Mouse (Mus musculus) 3134 (cell line): Measurements from ENCODE around the gene Wdr45.
"Not testable (repeated sequence)": the region's sequence is repeated elsewhere in the genome, so short reads cannot be mapped to it uniquely, and the experiment has no call there.

Experiments
- DNase-seq: peaks from one replicate; pipeline ENCODE4 v3.0.0-alpha.2; 2011; ENCODE audit warnings: low spot score; ENCODE audit not compliant: insufficient read length; ENCODE audit errors: extremely low read depth

Gene Wdr45

DNA sequence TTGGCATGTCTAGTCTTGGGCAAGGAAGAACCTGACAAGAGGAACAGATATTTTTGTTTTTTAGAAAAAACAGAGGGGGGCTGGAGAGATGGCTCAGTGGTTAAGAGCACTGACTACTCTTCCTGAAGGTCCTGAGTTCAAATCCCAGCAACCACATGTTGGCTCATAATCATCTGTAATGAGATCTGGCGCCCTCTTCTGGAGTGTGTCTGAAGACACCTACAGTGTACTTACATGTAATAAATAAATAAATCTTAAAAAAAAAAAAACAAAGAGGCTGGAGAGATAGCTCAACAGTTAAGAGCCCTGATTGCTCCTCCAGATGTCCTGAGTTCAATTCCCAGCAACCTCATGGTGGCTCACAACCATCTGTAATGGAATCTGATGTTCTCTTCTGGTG, 1.9 kb downstream of the Wdr45 start:
- not testable (repeated sequence) for DNase-seq

DNA sequence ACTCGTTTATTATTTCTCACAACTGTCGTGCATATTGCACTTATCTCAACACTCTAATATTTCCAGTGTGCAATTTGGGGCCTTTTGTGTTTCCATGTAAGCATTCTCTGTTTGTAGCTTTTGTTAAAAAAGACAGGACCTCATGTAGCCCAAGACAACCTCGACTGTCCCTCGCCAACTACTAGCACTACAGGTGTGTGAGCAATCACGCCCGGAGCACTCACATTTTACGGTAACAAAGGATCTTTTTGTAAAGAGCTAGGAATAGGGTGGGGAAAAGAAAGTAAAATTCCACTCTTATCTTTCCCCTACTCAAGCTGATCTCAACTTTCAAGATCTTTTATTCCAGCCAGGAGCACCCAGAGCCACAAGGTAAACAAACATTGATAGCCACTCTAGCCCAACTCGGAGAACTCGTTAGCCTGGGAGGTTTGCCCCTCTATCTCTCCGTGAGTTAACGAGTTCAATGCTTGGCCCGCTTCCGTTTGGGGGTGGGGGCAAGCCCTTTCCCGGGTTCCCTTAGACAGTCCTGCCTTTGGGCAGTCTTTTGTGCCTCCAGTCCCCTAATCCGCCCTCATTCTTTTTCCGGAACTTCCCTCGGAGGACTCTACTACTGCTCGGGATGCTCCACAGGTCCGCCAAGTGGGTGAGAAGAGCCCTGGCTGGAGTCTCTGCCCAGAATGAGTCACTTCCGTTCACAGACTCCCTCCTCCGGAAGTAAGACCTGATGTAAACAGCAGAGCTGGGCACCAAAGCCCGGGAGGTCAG, 7.6 kb downstream of the Wdr45 start, which contains the start of gene Gm45208:
Gene Gm45208, plus strand, starts transcription at position 732 of the 768 bp plus-strand sequence.
- DNase-seq: peak; percentile 82

DNA sequence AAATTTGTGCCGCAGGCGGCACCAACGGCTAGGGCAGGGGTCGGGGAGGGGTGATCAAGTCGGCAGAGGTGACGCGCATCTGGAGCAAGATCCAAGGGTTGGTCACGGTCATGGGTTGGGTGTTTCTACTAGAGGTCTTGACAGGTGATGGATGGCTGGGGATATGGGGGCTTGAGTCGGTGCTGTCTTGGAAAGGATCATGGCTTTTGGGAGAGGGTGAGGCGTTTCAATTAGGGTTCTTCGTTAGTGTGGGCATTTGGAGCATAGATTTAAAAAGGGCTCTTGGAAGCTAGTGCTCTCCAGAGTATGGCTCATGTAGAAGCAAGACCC, 8.1 kb downstream of the Wdr45 start:
- DNase-seq: no peak

- DNase-seq: no peak
Observed at GRCm38 (mm10) chrX:7722691-7723090, 8.6 kb downstream of the Wdr45 start.

- DNase-seq: no peak
Observed at GRCm38 (mm10) chrX:7724135-7724534, 10.0 kb downstream of the Wdr45 start.

DNA sequence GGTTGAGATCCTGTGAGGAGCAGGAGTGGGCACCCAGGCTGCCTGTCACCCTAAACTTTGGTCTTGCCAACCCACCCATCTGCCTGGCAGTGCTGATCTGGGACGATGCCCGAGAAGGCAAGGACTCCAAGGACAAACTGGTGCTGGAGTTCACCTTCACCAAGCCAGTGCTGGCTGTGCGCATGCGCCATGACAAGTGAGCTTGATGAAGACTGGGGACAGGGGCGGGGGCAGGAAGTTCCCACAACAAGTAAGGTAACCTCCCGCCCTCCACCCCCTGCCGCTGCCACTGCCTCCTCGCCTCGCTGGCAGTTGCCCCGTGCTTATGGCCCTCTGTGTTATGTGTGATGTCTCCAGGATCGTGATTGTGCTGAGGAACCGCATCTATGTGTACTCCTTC, 11.7 kb downstream of the Wdr45 start:
- no peak for DNase-seq

DNA sequence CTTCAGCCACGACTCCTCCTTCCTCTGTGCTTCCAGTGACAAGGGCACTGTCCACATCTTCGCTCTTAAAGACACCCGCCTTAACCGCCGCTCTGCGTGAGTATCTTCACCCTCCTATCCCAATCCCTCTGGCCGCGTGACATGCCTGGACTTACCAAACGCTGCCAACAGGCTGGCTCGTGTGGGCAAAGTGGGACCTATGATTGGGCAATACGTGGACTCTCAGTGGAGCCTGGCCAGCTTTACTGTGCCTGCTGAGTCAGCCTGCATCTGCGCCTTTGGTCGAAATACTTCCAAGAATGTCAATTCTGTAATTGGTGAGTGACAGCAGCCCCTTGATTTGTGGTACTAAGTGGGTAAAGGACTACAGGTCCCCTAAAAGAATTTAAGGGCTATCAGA, 13.0 kb downstream of the Wdr45 start:
- DNase-seq: peak; percentile 55

DNA sequence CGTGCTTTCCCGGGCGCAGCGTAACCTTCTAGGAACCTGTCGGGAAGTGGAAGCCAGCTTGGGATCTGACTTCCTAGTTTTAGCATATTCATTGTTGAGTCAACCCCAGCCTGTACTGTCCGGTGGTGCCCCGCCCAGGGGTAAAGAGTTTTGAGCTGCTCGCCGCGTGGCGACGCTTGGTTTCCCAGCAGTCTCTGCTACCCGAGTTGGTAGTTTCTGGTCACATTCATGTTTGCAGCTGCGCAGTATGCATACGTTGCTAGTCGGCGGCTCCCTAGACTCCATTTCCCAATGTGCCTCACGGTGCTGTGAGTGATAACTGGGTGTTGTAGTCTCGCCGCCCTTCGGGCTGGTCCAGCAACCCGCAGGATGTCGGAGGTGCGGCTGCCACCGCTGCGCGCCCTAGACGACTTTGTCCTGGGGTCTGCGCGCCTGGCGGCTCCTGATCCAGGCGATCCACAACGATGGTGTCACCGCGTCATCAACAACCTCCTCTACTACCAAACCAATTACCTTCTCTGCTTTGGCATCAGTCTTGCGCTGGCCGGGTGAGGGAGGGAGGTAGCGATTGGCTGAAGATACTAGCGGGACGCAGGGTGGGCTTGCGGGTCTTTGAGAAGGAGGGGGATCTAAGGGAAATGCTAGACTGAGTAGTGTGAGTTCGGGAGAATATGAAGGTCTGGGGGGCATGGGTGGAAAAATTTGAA, 14.2 kb downstream of the Wdr45 start, which contains the start of gene Praf2:
Gene Praf2, plus strand, starts transcription at position 225 of the 707 bp plus-strand sequence.
- DNase-seq: peak; percentile 89

- DNase-seq: no peak
Observed at GRCm38 (mm10) chrX:7728922-7729265, 14.8 kb downstream of the Wdr45 start.

GRCm38 (mm10) chrX:7733571-7734156, 19.5 kb downstream of the Wdr45 start:
- DNase-seq: no peak

- peak; percentile 42 for DNase-seq
Observed at GRCm38 (mm10) chrX:7739336-7740081, 25.4 kb downstream of the Wdr45 start.

GRCm38 (mm10) chrX:7740082-7740819, 26.1 kb downstream of the Wdr45 start:
- DNase-seq: peak; percentile 54

DNA sequence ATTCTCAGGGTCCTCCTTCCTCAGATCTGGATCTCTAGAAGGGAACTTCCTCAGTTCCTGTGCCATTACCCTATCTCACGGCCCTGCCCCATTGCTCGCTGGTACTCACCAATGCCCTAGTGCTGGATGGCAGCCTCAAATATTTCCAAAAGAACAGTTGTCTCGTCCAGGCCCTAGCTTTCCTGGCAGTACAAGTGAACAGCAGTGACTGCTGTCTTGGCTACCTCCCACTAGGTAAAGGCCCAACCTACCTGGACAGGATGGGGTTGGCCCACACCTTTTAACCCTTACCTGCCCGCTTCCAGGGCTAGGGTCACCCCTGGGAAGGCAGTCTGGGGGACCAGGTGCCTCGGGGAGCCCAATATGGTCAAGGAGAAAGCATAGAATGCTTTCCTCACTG, 27.0 kb downstream of the Wdr45 start:
- no peak for DNase-seq

DNA sequence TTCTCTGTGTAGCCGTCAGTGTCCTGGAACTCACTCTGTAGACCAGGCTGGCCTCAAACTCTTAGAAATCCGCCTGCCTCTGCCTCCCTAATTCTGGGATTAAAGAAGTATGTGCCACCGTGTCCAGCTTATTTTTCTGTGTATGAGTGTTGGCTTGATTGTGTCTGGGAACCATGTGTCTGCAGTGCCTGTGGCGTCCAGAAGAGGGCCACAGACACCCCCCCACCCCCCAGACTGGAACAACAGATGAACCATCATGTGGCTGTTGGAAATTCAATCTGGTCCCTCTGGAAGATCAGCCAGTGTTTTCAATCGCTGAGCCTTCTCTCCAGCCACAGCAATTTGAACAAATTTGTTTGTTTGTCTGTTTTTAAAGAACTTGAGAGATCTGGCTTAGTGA, 29.3 kb downstream of the Wdr45 start:
- DNase-seq: no peak

DNA sequence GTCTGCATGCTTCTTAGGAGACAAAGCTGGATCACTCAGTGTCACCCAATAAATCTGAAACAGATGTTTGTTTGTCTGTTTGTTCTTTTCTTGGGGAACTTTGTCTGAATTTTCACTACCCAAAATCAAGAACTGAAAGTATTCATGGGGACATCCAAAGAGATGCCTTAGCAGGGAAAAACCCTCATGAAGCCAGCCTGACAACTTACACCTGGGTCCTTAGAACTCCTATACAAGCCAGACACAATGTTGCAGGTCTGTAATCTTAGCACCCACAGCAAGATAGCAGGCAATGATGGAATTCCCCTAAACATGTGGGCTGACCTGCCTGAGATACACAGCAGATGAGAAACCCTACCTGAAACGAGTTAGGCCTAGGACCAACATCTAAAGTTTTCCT, 30.8 kb downstream of the Wdr45 start:
- no peak for DNase-seq

DNA sequence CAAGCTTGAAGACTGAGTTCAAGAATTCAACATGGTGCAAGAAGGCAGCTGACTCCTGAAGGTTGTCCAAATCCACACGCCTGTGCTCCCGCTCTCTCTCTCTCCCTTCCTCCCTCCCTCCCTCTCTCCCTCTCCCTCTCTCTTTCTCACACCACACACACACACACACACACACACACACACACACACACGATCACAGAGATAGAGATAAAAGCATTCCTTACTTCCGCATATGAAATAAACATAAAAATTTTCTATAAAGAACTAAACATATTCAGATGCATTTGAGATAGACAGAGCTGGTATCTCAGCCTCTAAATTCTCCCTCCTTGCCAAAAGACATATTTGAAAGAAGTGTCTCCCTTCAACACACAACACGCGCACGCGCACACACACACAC, 31.3 kb downstream of the Wdr45 start:
- DNase-seq: no peak

DNA sequence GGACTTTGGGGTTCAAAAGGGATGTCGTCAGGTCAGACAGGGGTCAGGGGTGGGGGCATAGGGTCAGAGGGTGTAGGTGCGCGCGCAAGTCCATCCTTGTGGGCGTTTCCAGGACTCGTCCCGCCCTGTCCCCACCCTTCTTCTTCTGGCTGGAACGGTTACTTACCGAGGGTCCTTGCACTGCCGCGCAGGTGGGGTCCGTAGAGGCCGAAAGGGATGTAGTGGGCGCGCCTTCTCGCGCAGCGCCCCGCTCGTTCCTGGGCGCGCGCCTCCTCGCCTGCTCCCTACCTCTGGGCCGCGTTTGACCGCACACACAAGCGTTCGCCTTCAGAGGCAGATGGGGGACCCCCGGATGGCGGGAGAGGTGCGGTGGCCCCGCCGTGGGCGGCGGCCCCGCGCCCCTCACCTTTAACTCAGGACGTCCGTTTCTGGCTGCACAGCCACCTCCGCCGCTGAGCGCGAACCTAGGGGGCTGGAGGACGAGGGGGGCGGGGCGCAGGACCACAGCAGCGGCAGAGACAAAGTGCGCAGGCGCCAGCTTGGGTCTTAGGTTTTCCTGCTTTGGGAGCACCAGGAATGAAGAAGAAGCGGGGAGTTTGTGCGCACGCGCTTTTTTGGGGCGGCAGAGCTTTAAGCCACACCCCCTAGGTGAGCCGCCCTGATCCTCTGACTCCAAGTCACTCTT, 36.4 kb downstream of the Wdr45 start, which contains the start of gene Ccdc120:
Gene Ccdc120, minus strand, starts transcription at position 474 of the 685 bp plus-strand sequence.
- DNase-seq: peak; percentile 82

DNA sequence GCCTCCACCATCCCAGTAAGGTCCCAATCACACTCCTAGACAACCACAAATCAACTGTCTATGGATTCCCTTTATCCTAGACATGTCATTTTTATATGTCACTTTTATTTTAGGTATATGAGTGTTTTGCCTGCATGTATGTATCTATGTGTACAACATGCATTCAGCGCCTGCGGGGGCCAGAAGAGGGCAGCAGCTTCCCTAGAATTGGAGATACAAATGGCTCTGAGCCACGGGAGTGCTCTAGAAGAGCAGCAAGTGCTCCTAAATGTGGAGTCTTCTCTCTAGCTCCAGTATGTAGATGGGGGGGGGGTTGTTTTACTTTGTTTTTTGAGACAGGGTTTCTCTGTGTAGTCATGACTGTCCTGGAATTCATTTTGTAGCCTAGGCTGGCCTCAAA, 39.5 kb downstream of the Wdr45 start:
- DNase-seq: not testable (repeated sequence)

DNA sequence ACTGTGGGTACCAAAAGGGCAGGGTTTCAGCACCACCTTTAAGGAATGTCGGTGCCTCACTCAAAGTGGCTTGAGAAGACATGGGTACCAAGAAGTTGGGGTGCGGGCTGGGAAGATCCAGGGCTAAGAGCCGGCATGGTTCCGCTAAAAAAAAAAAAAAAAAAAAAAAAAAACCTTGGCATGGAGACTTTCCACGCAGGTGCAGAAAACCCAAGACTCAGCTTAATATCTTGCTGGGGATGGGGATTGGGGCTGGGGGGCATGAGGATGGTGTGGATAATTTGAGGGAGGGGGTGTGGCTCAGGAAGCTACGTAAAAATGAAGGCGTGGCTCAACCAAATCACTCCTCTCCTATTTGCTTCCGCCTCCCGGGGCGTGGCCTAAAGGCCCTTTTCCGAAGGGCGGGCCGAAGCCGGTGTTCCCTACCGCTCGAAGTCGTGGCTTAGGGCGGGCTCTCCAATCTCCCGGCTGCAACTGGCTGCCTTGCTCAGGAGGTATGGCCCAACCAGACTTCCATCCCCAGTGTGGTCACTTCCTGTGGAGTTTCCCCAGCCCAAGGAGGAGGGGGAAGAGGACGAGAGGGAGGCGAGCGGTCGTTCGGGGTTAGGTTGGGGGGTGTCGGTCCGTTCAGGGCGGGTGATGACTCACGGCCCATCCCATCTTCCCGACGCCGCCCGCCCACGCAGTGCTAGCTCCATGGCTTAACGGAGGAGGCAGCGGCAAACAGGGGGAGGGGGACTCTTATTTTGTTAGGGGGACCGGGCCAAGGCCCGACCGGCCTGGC, 48.2 kb downstream of the Wdr45 start, which contains the start of gene Tfe3:
Gene Tfe3, plus strand, starts transcription at position 424 of the 784 bp plus-strand sequence.
- DNase-seq: peak; percentile 94
